Mouse (Mus musculus) sigmoid colon, adult 10 weeks (tissue): Measurements from ENCODE around the gene BB287469. TPM values are rescaled to one million over a fixed set of nuclear protein-coding genes. Genes with fewer than 3 reads are reported as not detected.

Experiments
- polyA plus RNA-seq: library from polyadenylated mRNA; stranded (reverse); fragments of 350-450 nt; fragmentation: Illumina TruSeq; extraction: RNeasy Lipid Tissue Mini Kit (QIAGEN cat#74804); gene quantifications from one replicate; pipeline ENCODE4 v1.2.3, GENCODE M21; 2014; ENCODE audit warnings: low read depth, low replicate concordance

BB287469 gene
- not detected for polyA plus RNA-seq

DNA sequence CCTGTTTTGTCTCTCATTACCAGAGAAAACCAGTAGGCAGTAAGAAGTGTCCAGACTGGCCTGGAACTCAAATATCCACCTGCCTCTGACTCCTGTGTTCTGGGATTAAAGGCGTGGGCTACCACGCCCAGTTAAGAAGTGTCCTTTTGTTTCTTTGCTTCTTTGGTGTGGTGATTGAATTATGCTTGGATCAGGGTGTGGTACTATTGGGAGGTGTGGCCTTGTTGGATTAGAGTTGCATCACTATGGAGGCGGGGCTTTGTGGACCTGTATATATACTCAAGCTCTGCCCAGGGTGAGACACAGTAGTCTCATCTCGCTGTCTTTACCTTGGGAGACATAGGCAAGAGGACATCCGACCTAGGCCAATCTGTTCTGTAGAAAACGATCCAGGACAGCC lies at the start of gene BB287469:
Gene BB287469, plus strand, starts transcription at position 301 of the 400 bp plus-strand sequence.

DNA sequence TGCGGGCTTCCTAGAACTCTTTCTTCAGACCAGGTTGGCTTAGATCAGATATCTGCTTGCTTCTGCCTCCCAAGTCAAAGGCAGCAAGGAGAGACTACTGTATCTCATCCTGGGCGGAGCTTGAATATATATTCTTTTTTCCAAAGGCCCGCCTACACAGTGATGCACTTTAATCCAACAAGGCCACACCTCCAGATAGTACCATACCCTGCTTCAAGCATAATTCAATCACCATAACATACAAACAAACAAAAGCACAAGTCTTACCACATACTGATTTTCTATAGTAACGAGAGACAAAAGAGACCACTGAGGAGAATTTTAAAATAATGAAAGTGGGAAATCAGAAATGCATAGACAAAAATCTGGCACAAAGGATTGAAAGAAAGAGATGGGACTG lies 40.7 kb upstream of the BB287469 start, which contains the start of gene Gm21319:
Gene Gm21319, minus strand, starts transcription at position 101 of the 400 bp plus-strand sequence.

DNA sequence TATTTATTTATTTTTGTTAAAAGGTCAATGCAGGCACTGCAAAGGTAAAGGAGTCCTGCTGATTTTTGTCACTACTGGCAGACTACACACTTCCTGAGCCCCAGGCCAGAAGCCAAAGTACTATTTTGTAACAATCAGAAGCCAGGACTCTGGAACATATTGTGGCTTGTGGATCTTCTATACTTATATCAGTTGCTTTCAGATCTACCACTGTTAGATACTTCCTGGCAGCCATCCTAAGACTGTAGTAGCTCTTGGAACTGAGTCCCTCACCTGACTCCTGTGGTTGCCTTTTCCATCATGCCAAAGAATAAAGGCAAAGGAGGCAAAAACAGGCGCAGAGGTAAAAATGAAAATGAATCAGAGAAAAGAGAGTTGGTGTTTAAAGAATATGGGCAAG lies 21.2 kb upstream of the BB287469 start, which contains the start of gene Gm21936:
Gene Gm21936, plus strand, starts transcription at position 301 of the 400 bp plus-strand sequence.

DNA sequence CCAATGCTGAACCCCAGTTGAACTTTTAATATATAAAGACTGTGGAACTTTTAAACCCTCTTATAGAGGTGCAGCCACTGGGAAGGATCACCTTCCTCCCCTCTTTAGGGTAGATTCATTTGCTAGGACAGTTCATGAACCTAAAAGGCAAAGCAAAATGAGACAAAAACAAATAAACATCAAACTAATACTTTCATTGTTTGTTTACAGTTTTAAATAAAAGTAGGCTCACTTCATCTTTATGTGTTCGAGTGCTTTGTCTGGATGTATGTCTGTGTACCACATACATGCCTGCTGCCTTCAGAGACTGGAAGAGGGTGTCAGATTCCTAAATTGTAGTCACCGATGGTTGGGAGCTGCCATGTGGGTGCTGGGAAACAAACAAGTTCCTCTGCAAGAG lies 25.9 kb downstream of the BB287469 start, which contains the start of gene Gm2001:
Gene Gm2001, minus strand, starts transcription at position 101 of the 400 bp plus-strand sequence.

Other genes starting within 250 kb of the BB287469 start
- not detected for gene Oog1, start 213.9 kb upstream of the BB287469 start, polyA plus RNA-seq
- not detected for gene Gm4027, start 197.7 kb upstream of the BB287469 start, polyA plus RNA-seq
- gene Gm16381, start 172.0 kb upstream of the BB287469 start, polyA plus RNA-seq, result not detected
- gene Gm21319, start 40.8 kb upstream of the BB287469 start, polyA plus RNA-seq, result not detected
- gene Gm21936, start 21.1 kb upstream of the BB287469 start, polyA plus RNA-seq, result not detected
- not detected for gene Gm2001, start 25.8 kb downstream of the BB287469 start, polyA plus RNA-seq
- gene Gm2016, start 57.5 kb downstream of the BB287469 start, polyA plus RNA-seq, result not detected
- not detected for gene Gm2022, start 78.8 kb downstream of the BB287469 start, polyA plus RNA-seq
- not detected for gene Gm2035, start 103.3 kb downstream of the BB287469 start, polyA plus RNA-seq
- not detected for gene Gm2042, start 137.5 kb downstream of the BB287469 start, polyA plus RNA-seq
- gene Gm2075, start 195.3 kb downstream of the BB287469 start, polyA plus RNA-seq, result not detected
- not detected for gene Gm6803, start 202.2 kb downstream of the BB287469 start, polyA plus RNA-seq
- not detected for gene Gm2056, start 210.4 kb downstream of the BB287469 start, polyA plus RNA-seq